Mouse (Mus musculus) lung, embryonic 14.5 days (tissue): ENCODE data around the gene Bahcc1. TPM values are rescaled to one million over a fixed set of nuclear protein-coding genes. Genes with fewer than 3 reads are reported as not detected.

Source experiments
- ATAC-seq: fragments of 200-750 bp; cut with Nextera tagmentation; 2 replicates; pipeline ENCODE4 v1.8.0; 2017; ENCODE audit warnings: mild to moderate bottlenecking, moderate TSS enrichment, moderate library complexity; ENCODE audit not compliant: insufficient read depth
- DNase-seq: peaks from one replicate; pipeline ENCODE4 v3.0.0-alpha.2; 2015
- H3K27ac ChIP-seq: fragments of 300-500 bp; sonication (generic); 2 replicates; pipeline ENCODE4 v1.5.1; 2014; ENCODE audit warnings: low read depth, mild to moderate bottlenecking, moderate library complexity
- H3K27me3 ChIP-seq: fragments of 300-500 bp; sonication (generic); 2 replicates; pipeline ENCODE4 v1.6.1; 2014; ENCODE audit warnings: low read length, control low read depth; ENCODE audit not compliant: insufficient read depth
- H3K36me3 ChIP-seq: fragments of 300-500 bp; sonication (generic); 2 replicates; pipeline ENCODE4 v1.6.1; 2014; ENCODE audit warnings: control low read depth; ENCODE audit not compliant: insufficient read depth
- H3K4me1 ChIP-seq: fragments of 300-500 bp; sonication (generic); 2 replicates; pipeline ENCODE4 v1.6.1; 2014; ENCODE audit warnings: antibody characterized with exemption, control low read depth; ENCODE audit not compliant: insufficient read depth
- H3K4me2 ChIP-seq: fragments of 300-500 bp; sonication (generic); 2 replicates; pipeline ENCODE4 v1.6.1; 2014; ENCODE audit warnings: mild to moderate bottlenecking
- H3K4me3 ChIP-seq: fragments of 300-500 bp; sonication (generic); 2 replicates; pipeline ENCODE4 v1.5.1; 2014; ENCODE audit warnings: low read depth, low read length
- H3K9ac ChIP-seq: fragments of 300-500 bp; sonication (generic); 2 replicates; pipeline ENCODE4 v1.6.1; 2014
- H3K9me3 ChIP-seq: fragments of 300-500 bp; sonication (generic); 2 replicates; pipeline ENCODE4 v1.6.1; 2016; ENCODE audit warnings: low read depth, low read length, control low read depth
- CTCF ChIP-seq: IDR thresholded peaks from 2 replicates; pipeline ENCODE4 v1.5.1; 2016; ENCODE audit warnings: antibody characterized with exemption, low read depth
- WGBS: fragments of 180-500 bp; shearing (Covaris S2); extraction: QIAGEN DNeasy Blood & Tissue Kit; methylation state at CpG from one replicate; pipeline ENCODE4 v1.1.7; 2014; 5-methylcytosine and 5-hydroxymethylcytosine counted together
- polyA plus RNA-seq: library from polyadenylated mRNA; unstranded; fragments of >200 nt; fragmentation: Nextera tagmentation; extraction: Ambion mirVana; gene quantifications from 2 replicates; pipeline ENCODE4 v1.2.1, GENCODE M21; 2014

The Bahcc1 gene
- polyA plus RNA-seq, 1 experiment from 2014 or later: 14.3 TPM

DNA sequence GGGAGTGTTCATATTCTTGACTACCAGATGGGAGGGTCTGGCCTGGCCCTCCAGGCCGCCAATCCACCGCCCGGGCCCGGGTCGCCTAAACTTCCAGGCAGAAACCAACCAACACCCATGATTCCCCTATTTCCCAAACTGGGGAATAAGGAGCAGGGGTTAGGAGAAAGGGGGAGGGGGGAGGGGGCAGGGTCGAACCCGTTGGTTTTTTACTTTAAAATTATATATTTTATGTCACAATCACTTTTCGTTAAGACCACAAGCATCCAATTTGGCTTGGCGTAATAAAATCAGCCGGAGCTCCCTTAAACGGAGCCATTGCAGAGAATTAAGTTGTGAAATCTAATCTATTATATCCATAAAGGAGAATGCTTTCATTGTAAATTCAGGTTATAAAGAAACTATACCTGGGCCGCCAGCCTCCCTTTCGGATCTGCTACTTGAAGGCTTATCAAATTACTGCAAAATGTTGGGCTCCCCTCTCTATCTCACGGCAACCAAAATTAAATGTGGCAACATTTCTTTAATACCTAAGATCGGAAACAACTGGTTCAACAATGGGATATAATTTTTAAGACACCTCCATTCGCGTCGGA lies 46.5 kb upstream of the Bahcc1 start:
- ATAC-seq: no peak
- peak overlapping the region; percentile 94 for H3K27ac ChIP-seq
- H3K4me2 ChIP-seq: peak overlapping the region; percentile 99

DNA sequence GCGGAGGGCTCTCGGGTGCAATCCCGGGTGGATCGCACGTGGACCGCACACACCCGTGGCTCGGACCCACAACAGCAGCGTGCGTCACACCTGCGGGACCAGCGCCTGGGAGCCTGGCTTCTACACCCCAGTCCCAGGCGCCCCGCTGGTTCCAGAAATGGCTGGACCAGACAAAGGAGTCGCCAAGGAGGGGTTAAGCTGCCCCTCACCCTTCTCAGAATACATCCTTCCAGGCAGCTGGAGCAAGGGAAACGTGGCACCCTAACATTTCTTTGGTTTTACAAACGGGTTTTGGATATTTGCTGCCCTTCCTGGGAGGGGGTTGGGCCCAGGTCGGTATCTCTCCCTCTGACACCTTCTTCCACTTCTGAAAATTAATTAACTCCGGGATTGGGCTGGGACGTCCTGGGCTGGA lies 45.9 kb upstream of the Bahcc1 start:
- ATAC-seq: no peak
- peak overlapping the region; percentile 92 for H3K4me3 ChIP-seq
- H3K27ac ChIP-seq: peak overlapping the region; percentile 94
- no peak for TF ChIP-seq CTCF
- WGBS: 3% methylated on average over 20 of the region's 20 CpGs
- H3K9me3 ChIP-seq: no peaks in the 10 kb centered on the region
- H3K9ac ChIP-seq: peak overlapping the region; percentile 98
- H3K4me1 ChIP-seq: peaks cover 34% of the 10 kb centered on the region
- H3K36me3 ChIP-seq: peaks cover 30% of the 10 kb centered on the region; the same call in 1 of the 2 replicates
- peak; percentile 66 for DNase-seq
- no peaks in the 10 kb centered on the region for H3K27me3 ChIP-seq
- peak overlapping the region; percentile 99 for H3K4me2 ChIP-seq

More for the DNA sequence above, 46.5 kb upstream of the Bahcc1 start:
- DNase-seq: peak; percentile 56
- no peak for TF ChIP-seq CTCF
- peaks cover 34% of the 10 kb centered on the region for H3K4me1 ChIP-seq
- no peaks in the 10 kb centered on the region for H3K9me3 ChIP-seq
- H3K27me3 ChIP-seq: no peaks in the 10 kb centered on the region
- H3K4me3 ChIP-seq: peak overlapping the region; percentile 92
- peak overlapping the region; percentile 98 for H3K9ac ChIP-seq
- WGBS: 16% methylated on average over 18 of the region's 18 CpGs
- peaks cover 30% of the 10 kb centered on the region; the same call in 1 of the 2 replicates for H3K36me3 ChIP-seq

DNA sequence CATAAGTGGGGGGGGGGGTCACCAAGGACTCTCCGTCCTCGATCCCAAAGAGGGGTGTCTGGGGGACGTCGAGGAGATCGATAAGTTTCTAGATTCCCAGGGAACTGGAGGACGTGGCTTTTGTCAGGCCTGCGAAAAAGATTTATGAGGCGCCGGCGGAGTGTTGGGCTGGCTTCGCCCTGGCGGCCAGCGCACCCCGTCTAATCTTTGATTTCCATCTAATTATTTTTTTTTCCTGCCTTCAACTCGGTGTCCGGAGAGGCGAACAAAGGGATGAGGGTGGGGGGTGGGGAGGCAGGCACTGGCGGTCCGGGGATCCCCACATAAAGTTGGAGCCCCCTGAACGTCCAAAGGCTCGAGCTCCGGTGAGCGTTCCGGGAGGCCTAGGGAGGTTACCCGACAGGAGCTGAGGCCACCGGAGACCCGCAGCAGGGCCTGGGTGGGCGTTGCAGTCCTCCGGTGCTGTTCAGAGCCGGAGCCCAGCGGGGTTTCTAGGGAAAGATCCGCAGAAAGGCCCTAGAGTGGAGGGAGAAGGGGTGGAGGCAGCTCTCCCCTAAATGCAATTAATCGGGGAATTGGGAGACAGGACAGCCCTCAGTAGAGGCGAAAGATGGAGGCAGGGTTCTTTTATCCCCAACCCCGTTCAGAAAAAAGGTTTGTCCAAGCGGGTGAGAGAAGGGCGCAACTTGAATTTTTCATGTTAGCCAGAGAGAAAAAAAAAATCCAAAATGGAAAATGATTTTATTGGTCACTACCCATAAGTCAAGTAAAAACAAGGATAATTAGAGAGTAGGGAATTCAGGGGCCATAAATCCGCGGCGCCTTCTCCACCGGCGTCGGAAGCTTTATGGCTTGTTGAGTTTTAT lies 45.3 kb upstream of the Bahcc1 start:
- H3K9me3 ChIP-seq: no peaks in the 10 kb centered on the region
- under 1% methylated on average over 43 of the region's 43 CpGs for WGBS
- peak overlapping the region; percentile 98 for H3K9ac ChIP-seq
- H3K4me1 ChIP-seq: peaks cover 31% of the 10 kb centered on the region
- peak overlapping the region; percentile 99 for H3K4me2 ChIP-seq
- peak overlapping the region; percentile 98 for H3K27ac ChIP-seq
- no peaks in the 10 kb centered on the region for H3K27me3 ChIP-seq
- H3K36me3 ChIP-seq: peaks cover 30% of the 10 kb centered on the region; the same call in 1 of the 2 replicates
- H3K4me3 ChIP-seq: peak overlapping the region; percentile 92
- ATAC-seq: no peak
- no peak for TF ChIP-seq CTCF
- DNase-seq: peak; percentile 78

DNA sequence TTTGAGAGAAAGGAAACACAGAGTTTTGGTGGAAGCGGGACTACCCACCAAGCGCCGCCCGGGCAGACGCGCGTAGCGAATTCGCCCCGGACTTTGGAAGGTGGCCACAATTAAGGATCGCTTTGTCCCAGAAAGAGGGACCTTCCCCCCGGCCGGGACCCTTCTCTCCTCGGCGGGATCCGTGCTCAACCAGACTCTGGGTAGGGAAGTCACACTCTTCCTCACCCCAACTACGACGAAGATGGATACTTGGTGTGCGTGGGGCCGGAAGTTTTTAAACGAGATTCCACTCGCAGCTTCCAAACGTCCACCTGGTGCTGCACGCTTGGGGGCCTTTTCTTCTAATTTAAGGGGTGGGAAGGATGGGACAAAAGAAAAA lies 44.7 kb upstream of the Bahcc1 start:
- peak overlapping the region; percentile 98 for H3K9ac ChIP-seq
- H3K27ac ChIP-seq: peak overlapping the region; percentile 98
- under 1% methylated on average over 24 of the region's 24 CpGs for WGBS
- no peaks in the 10 kb centered on the region for H3K27me3 ChIP-seq
- H3K4me2 ChIP-seq: peak overlapping the region; percentile 99
- ATAC-seq (no peak), DNase-seq (peak; percentile 70)
- no peaks in the 10 kb centered on the region for H3K9me3 ChIP-seq
- peaks cover 28% of the 10 kb centered on the region for H3K4me1 ChIP-seq
- peak overlapping the region; percentile 92 for H3K4me3 ChIP-seq
- peaks cover 30% of the 10 kb centered on the region; the same call in 1 of the 2 replicates for H3K36me3 ChIP-seq
- no peak for TF ChIP-seq CTCF

DNA sequence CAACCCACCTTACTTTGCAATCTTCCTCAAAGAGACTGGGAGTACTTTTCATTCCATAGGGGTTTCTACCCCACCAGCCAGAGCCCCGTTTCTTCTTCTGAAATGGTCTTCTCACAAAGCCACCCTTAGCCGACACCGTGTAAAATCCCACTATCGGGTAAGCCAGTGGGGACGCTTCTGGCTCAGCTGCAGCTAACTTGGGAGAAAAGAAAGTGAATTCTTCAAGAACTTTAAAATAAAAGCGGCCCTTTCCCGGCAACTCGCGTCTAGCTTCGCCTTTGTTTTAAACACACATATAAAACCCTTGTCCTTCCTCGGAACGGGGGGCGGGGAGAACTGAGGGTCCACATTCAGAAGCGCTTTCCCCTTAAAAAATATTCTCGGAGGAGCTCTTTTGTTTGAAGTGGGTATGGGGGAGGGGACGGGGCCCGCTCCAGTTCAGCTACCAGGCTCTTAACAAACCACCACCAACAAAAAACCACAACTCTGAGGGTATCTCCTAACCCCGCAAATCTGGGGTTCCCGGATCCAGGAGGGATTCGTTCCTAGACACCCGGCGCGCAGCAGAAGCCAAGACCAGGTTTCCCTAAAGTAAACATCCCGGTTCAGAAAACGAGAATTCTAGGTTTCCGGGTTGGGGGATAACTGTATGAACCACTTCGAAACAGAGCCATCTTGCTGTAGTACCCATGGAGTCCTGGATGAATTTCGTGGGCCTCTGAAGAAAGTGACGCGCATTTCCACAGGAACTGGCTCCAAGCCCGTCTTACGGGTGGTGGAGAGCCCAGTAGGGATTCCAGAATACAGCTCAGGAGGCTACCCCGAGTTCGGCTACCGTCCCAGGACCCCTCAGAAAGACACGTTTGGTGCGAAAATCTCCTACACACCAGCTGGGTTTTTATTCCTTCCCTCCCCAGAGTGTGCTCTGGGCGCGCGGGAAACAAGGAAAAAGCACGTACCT lies 44.0 kb upstream of the Bahcc1 start:
- Histone ChIP-seq H3K27me3 (no peaks in the 10 kb centered on the region), H3K9ac (peak overlapping the region; percentile 98), H3K27ac (peak overlapping the region; percentile 98), H3K4me1 (peaks cover 28% of the 10 kb centered on the region), H3K4me3 (peak overlapping the region; percentile 92), H3K4me2 (peak overlapping the region; percentile 99), H3K9me3 (no peaks in the 10 kb centered on the region), H3K36me3 (peaks cover 30% of the 10 kb centered on the region; the same call in 1 of the 2 replicates)
- TF ChIP-seq CTCF: no peak
- WGBS: under 1% methylated on average over 41 of the region's 41 CpGs
- DNase-seq: peak; percentile 76
- ATAC-seq: no peak; the same call in 1 of the 2 replicates

DNA sequence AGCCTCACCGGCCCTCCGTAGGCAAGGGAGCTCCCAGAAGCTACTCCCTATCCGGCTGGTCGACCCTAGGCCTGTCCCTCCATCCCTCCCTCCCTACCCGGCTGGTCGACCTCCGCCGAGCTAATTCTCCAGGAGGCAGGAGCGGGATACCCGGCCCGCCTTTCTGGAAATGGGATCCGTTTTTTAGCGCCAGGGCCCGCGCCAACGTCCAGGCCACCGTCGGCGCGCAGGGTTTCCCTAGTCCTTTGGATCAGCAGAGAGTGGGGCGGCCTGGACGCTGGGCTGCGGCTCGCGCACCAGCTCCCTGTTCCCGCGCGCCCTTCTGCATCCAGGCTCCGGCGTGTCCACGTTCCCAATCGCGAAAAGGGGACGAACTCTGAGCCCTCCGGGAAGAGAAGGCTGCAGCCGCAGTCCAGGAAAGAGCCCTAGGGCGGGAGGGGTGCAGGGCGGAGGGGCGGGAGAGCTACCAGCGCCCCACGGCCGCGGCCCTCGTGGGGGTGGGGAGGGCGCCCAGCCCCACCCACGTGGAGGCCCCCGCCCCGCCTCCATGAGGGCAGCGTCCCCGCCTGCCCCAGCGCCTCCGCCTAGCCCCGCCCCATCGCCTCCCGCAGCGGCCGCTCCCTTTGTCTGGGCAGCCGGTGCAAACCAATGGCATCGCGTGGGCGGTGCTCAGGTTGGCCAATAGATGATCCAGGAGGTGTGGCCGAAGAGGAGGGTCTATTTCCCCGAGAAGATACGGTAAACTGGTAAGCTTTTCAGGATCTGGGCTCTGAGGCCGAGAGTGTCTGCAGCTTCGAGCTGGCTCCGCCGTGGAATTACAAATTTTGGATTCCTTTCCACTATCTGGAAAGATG lies 43.1 kb upstream of the Bahcc1 start:
- Histone ChIP-seq H3K9me3 (no peaks in the 10 kb centered on the region), H3K36me3 (peaks cover 26% of the 10 kb centered on the region; the same call in 1 of the 2 replicates), H3K9ac (peak overlapping the region; percentile 98), H3K27ac (peak overlapping the region; percentile 98), H3K4me2 (peak overlapping the region; percentile 99), H3K4me1 (peaks cover 19% of the 10 kb centered on the region), H3K4me3 (peak overlapping the region; percentile 92), H3K27me3 (no peaks in the 10 kb centered on the region)
- DNase-seq (peak; percentile 99), ATAC-seq (peak; percentile 93)
- TF ChIP-seq CTCF: no peak
- under 1% methylated on average over 66 of the region's 68 CpGs for WGBS
